Mouse (Mus musculus): ENCODE measurements around the gene Tmem54. TPM values are rescaled to one million over a fixed set of nuclear protein-coding genes. Genes with fewer than 3 reads are reported as not detected.

Tmem54 gene
- total RNA-seq, 2 experiments from 2014 or later = not detected

GRCm38 (mm10) chr4:129095276-129095675, 10.1 kb upstream of the Tmem54 start:
- no peak for DNase-seq (ENCODE audit: extremely low spot score in 1 of 2, low spot score in 1 of 2)

- no peak for DNase-seq (ENCODE audit: extremely low spot score in 1 of 2, low spot score in 1 of 2)
These were observed 8.3 kb upstream of the Tmem54 start for GRCm38 (mm10) chr4:129097006-129097405.

- no peak for DNase-seq (ENCODE audit: extremely low spot score in 1 of 2, low spot score in 1 of 2)
These were observed 3.1 kb upstream of the Tmem54 start for GRCm38 (mm10) chr4:129102133-129102829.

- DNase-seq (ENCODE audit: extremely low spot score in 1 of 2, low spot score in 1 of 2) = no peak
These were observed 725 bp downstream of the Tmem54 start for GRCm38 (mm10) chr4:129106073-129106472.

GRCm38 (mm10) chr4:129107348-129107899, 2.1 kb downstream of the Tmem54 start:
- no peak for DNase-seq (ENCODE audit: extremely low spot score in 1 of 2, low spot score in 1 of 2)

- DNase-seq (ENCODE audit: extremely low spot score in 1 of 2, low spot score in 1 of 2) = no peak
These were observed 3.3 kb downstream of the Tmem54 start for GRCm38 (mm10) chr4:129108624-129109023.

- DNase-seq (ENCODE audit: extremely low spot score in 1 of 2, low spot score in 1 of 2) = no peak
These were observed 5.5 kb downstream of the Tmem54 start for GRCm38 (mm10) chr4:129110804-129111203.

- no peak for DNase-seq (ENCODE audit: extremely low spot score in 1 of 2, low spot score in 1 of 2)
These were observed 6.0 kb downstream of the Tmem54 start for GRCm38 (mm10) chr4:129111350-129111749.

GRCm38 (mm10) chr4:129112231-129112630, 6.9 kb downstream of the Tmem54 start:
- no peak for DNase-seq (ENCODE audit: extremely low spot score in 1 of 2, low spot score in 1 of 2)

- DNase-seq (ENCODE audit: extremely low spot score in 1 of 2, low spot score in 1 of 2) = peak; percentile 76 to 89
These were observed 8.0 kb downstream of the Tmem54 start for GRCm38 (mm10) chr4:129113083-129113988.

GRCm38 (mm10) chr4:129116703-129117102, 11.4 kb downstream of the Tmem54 start:
- no peak for DNase-seq (ENCODE audit: extremely low spot score in 1 of 2, low spot score in 1 of 2)

- no peak for DNase-seq (ENCODE audit: extremely low spot score in 1 of 2, low spot score in 1 of 2)
These were observed 12.6 kb downstream of the Tmem54 start for GRCm38 (mm10) chr4:129117720-129118510.

GRCm38 (mm10) chr4:129119708-129120107, 14.4 kb downstream of the Tmem54 start:
- no peak for DNase-seq (ENCODE audit: extremely low spot score in 1 of 2, low spot score in 1 of 2)

- DNase-seq (ENCODE audit: extremely low spot score in 1 of 2, low spot score in 1 of 2) = peak; percentile 70
These were observed 15.4 kb downstream of the Tmem54 start for GRCm38 (mm10) chr4:129120520-129121445.

GRCm38 (mm10) chr4:129121569-129122086, 16.3 kb downstream of the Tmem54 start, which contains the start of gene Hpca:
Hpca (minus strand) TSS chr4:129122036.
- DNase-seq (ENCODE audit: extremely low spot score in 1 of 2, low spot score in 1 of 2) = no peak

- DNase-seq (ENCODE audit: extremely low spot score in 1 of 2, low spot score in 1 of 2) = no peak
These were observed 16.8 kb downstream of the Tmem54 start for GRCm38 (mm10) chr4:129122107-129122506.

GRCm38 (mm10) chr4:129122719-129123118, 17.4 kb downstream of the Tmem54 start:
- DNase-seq (ENCODE audit: extremely low spot score in 1 of 2, low spot score in 1 of 2) = no peak

GRCm38 (mm10) chr4:129124652-129125146, 19.4 kb downstream of the Tmem54 start:
- DNase-seq (ENCODE audit: extremely low spot score in 1 of 2, low spot score in 1 of 2) = peak; percentile 77 to 83
